Mouse (Mus musculus) thymus, postnatal 0 days (tissue): ENCODE data around the gene Slc29a4. TPM values are rescaled to one million over a fixed set of nuclear protein-coding genes. Genes with fewer than 3 reads are reported as not detected.

ENCODE experiments used
- DNase-seq: peaks from one replicate; pipeline ENCODE4 v3.0.0-alpha.2; 2015; ENCODE audit warnings: low spot score
- polyA plus RNA-seq: library from polyadenylated mRNA; unstranded; fragments of >200 nt; fragmentation: Nextera tagmentation; extraction: Ambion mirVana; gene quantifications from 2 replicates; pipeline ENCODE4 v1.2.1, GENCODE M21; 2015

Gene Slc29a4
- polyA plus RNA-seq = 0.44 and 0.59 TPM in 2 replicates

- DNase-seq = no peak
Observed at GRCm38 (mm10) chr5:142692248-142692647, at the start of gene Slc29a4. Gene Slc29a4 (plus strand): TSS chr5:142692512.

GRCm38 (mm10) chr5:142648162-142648561 lies 44.1 kb upstream of the Slc29a4 start:
- DNase-seq = no peak

- DNase-seq = no peak
Observed at GRCm38 (mm10) chr5:142649460-142650050, 42.8 kb upstream of the Slc29a4 start.

GRCm38 (mm10) chr5:142650390-142650789 lies 41.9 kb upstream of the Slc29a4 start:
- no peak for DNase-seq

GRCm38 (mm10) chr5:142650794-142651497 lies 41.4 kb upstream of the Slc29a4 start:
- DNase-seq = no peak

GRCm38 (mm10) chr5:142652266-142652665 lies 40.0 kb upstream of the Slc29a4 start:
- no peak for DNase-seq

GRCm38 (mm10) chr5:142660656-142661434 lies 31.5 kb upstream of the Slc29a4 start:
- no peak for DNase-seq

GRCm38 (mm10) chr5:142667921-142668320 lies 24.4 kb upstream of the Slc29a4 start:
- no peak for DNase-seq

GRCm38 (mm10) chr5:142668556-142669263 lies 23.6 kb upstream of the Slc29a4 start:
- DNase-seq = no peak

GRCm38 (mm10) chr5:142669726-142670125 lies 22.6 kb upstream of the Slc29a4 start:
- no peak for DNase-seq

- DNase-seq = no peak
Observed at GRCm38 (mm10) chr5:142673082-142673481, 19.2 kb upstream of the Slc29a4 start.

- DNase-seq = no peak
Observed at GRCm38 (mm10) chr5:142678141-142678571, 14.2 kb upstream of the Slc29a4 start.

GRCm38 (mm10) chr5:142679065-142679464 lies 13.2 kb upstream of the Slc29a4 start:
- no peak for DNase-seq

- DNase-seq = no peak
Observed at GRCm38 (mm10) chr5:142681911-142682310, 10.4 kb upstream of the Slc29a4 start.

- DNase-seq = no peak
Observed at GRCm38 (mm10) chr5:142682529-142682928, 9.8 kb upstream of the Slc29a4 start.

- DNase-seq = no peak
Observed at GRCm38 (mm10) chr5:142688866-142689265, 3.4 kb upstream of the Slc29a4 start.

GRCm38 (mm10) chr5:142690343-142690742 lies 2.0 kb upstream of the Slc29a4 start:
- no peak for DNase-seq

GRCm38 (mm10) chr5:142692971-142693737 lies 842 bp downstream of the Slc29a4 start:
- no peak for DNase-seq

GRCm38 (mm10) chr5:142693738-142694430 lies 1.6 kb downstream of the Slc29a4 start:
- DNase-seq = no peak
